9 mouse cellular contexts compared by ENCODE assay signal in genomic region chr2:15260486-15261165, GRCm38 (mm10).
A peak's percentile ranks its signal among the peaks of the same experiment; 100 is the strongest.
DNase-seq lines count a peak whose midpoint lies in the region; ATAC-seq and TF ChIP-seq lines count a peak whose summit lies in the region.
"Had no signal": no experiment of that assay in that cellular context is flagged by ENCODE, and none has a peak within 500 bp of the region (broad histone marks: within the 10 kb centered on the region; RNA-seq: fewer than 3 reads in every experiment).

No protein-coding gene starts in this region.

- 53% methylated on average over 4 of the region's 4 CpGs for WGBS in liver, adult 2 months
- 23% methylated on average over 4 of the region's 4 CpGs for WGBS in liver, embryonic 12.5 days (ENCODE audit: insufficient replicate concordance)

- TF ChIP-seq POLR2A in liver, adult 2 months (IDR thresholded peaks at IDR 0.05; ENCODE audit: extremely low read depth, insufficient read depth, low read length), result no peak

- H3K27ac ChIP-seq in gastrocnemius, adult 2 months, result no peak overlapping the region
- H3K27ac ChIP-seq in liver, adult 2 months (replicated peaks; ENCODE audit: insufficient read depth, low read depth, low read length), result no peak overlapping the region
- no peak overlapping the region for H3K27ac ChIP-seq in liver, embryonic 12.5 days

- no peaks in the 10 kb centered on the region for H3K9me3 ChIP-seq in liver, embryonic 12.5 days (replicated peaks)

- no peaks in the 10 kb centered on the region for H3K4me1 ChIP-seq in liver, adult 2 months (ENCODE audit: control insufficient read depth, insufficient read depth, low read length)
- H3K4me1 ChIP-seq in liver, embryonic 12.5 days, result no peaks in the 10 kb centered on the region

- TF ChIP-seq CTCF in gastrocnemius, adult 2 months (IDR thresholded peaks at IDR 0.05), result peak; percentile 25; the same call in 1 of the 2 replicates
- no peak; the same call in 1 of the 2 replicates for TF ChIP-seq CTCF in liver, adult 2 months (IDR thresholded peaks at IDR 0.05; ENCODE audit: low read depth, low read length)

- no peak for DNase-seq in gastrocnemius, adult 2 months
- no peak for DNase-seq in gastrocnemius, postnatal 25 days
- DNase-seq in liver, adult 2 months (ENCODE audit: extremely low read depth, low read depth, low spot score), result peak; percentile 42
- DNase-seq in Muller cell, postnatal 12 days (ENCODE audit: inconsistent ontology term), result peak; percentile 12
- DNase-seq in gonadal fat pad, adult 2 months (ENCODE audit: low read depth), result peak; percentile 4
- no peak for DNase-seq in heart, postnatal 4 days
- DNase-seq in right cerebral cortex, postnatal 10 days (ENCODE audit: low spot score in 2 of 2), result no peak
- DNase-seq: cerebellum, postnatal 36 days had no signal

- no peak for ATAC-seq in liver, embryonic 12.5 days

- H3K9ac ChIP-seq in liver, adult 2 months (ENCODE audit: low read depth, low read length), result no peak overlapping the region
- H3K9ac ChIP-seq in liver, embryonic 12.5 days, result no peak overlapping the region

- H3K36me3 ChIP-seq in liver, adult 2 months (ENCODE audit: control insufficient read depth, insufficient read depth, low read length), result no peaks in the 10 kb centered on the region
- H3K36me3 ChIP-seq in liver, embryonic 12.5 days, result no peaks in the 10 kb centered on the region

- no peak overlapping the region for H3K4me3 ChIP-seq in gastrocnemius, adult 2 months
- no peak overlapping the region for H3K4me3 ChIP-seq in liver, adult 2 months (ENCODE audit: insufficient read depth, low read depth, low read length)
- no peak overlapping the region for H3K4me3 ChIP-seq in liver, embryonic 12.5 days

- H3K27me3 ChIP-seq in liver, adult 2 months (ENCODE audit: control insufficient read depth, insufficient read depth, low read length), result no peaks in the 10 kb centered on the region
- no peaks in the 10 kb centered on the region for H3K27me3 ChIP-seq in liver, embryonic 12.5 days (replicated peaks)

- no peak overlapping the region for H3K4me2 ChIP-seq in liver, embryonic 12.5 days

- intact Hi-C loops in gastrocnemius, adult 2 months (cut with DNase I), result no loop called here

- no peaks in the 10 kb centered on the region for H3K79me2 ChIP-seq in liver, adult 2 months (ENCODE audit: control insufficient read depth, insufficient read depth, low read length)

Comparison
In these comparisons a context has a peak if more than half of its experiments do, and no peak if none do; other contexts are left out.
1. DNase-seq: peak in liver, adult 2 months (single experiment), Muller cell, postnatal 12 days (single experiment) and gonadal fat pad, adult 2 months (single experiment); none in gastrocnemius, adult 2 months (single experiment), gastrocnemius, postnatal 25 days (single experiment), heart, postnatal 4 days (single experiment) and right cerebral cortex, postnatal 10 days (0 of 2).